Mouse (Mus musculus): ENCODE measurements at regions not wholly inside any gene's neighbourhood (a gene's known extent, or its start where the extent isn't known, plus 50 kb on each side); places are given as distances from the start of the nearest gene placed in this dataset.

DNA sequence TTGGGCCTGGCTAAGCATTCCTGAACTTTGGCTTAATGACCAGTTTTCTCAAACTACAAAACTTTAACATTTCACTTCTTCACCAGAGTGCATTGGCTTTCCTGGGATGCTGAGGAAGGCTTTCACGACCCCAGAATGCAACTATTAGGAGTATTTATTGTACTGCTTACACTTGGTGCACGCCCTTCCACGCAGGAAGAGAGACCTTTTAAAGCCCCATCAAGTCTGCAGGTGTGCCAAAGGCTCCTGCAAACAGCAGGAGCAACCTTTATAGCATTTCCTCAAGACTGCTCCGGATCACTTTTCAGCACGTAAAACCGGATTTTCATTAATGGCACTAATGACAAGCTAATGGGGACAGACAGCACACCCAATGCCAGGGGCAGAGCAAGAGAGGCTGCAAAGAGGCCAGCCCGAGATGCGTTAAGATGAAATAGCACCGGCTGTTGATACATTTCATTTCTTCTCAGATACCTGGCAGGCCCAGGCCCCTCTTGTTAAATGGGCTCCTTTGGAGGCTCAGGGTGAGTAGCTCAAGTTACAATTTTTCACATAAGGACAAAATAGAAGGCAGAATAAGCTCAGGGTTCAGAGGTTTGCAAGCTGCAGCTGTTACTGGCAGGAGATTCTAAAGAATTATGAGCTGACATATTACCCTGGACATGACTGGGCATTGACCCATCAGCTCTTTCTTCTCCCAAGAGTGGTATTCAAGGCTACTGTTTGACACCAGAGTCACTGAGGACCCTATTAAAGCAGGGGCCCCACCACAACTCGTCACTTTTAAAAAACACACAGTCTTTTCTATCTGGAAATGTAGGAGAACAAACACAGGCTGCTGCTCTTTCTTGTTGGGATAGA is 402.7 kb upstream of the Btbd3 start:
- DNase-seq (ENCODE audit: extremely low spot score in 1 of 2, low spot score in 1 of 2) = no peak

DNA sequence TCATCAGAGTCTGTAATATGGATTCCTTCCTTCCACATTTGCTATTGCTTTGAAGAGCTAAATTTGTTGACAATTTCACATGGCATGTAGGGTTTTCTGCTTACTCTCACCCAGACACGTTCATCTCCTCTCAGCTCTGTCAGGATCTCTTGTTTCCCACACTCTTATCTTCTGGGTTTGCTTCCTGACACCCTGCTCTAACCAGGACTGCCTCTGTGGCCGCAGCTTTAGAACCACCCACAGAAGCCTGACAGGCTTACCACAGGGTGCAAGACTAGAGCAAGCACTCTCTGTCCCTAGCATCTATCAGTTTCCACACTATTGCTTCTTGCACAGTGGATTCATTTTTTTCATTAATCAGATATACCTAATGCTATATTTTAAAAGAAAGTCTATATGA is 408.5 kb upstream of the Btbd3 start:
- DNase-seq (ENCODE audit: extremely low spot score in 1 of 2, low spot score in 1 of 2) = no peak

DNA sequence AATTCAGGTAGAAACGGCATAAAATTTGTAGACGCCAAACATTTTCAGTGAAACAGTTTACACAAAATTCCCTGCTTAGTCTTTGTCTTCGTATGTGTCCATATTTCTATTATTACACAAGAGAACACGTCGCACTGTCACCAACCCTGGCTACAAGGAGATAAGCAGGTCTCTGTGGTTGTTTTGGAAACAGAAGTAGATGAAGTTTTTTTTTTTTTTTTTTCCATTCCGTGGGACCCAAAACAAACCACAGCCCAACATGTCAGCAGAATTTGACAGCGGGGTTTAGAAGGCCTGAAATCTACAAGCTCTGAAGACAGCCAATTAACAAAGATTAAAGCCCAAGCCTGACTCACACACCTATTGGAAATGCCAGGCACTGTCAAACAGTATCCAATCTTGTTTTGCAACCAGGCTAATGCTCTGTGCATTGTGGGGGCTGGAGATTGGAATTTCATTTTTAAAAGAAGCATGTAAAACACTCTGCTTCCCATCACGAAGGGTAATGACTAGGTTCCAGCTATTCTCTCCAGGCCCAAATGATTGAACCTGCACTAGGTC is 428.5 kb upstream of the Btbd3 start:
- DNase-seq (ENCODE audit: extremely low spot score in 1 of 2, low spot score in 1 of 2) = no peak

DNA sequence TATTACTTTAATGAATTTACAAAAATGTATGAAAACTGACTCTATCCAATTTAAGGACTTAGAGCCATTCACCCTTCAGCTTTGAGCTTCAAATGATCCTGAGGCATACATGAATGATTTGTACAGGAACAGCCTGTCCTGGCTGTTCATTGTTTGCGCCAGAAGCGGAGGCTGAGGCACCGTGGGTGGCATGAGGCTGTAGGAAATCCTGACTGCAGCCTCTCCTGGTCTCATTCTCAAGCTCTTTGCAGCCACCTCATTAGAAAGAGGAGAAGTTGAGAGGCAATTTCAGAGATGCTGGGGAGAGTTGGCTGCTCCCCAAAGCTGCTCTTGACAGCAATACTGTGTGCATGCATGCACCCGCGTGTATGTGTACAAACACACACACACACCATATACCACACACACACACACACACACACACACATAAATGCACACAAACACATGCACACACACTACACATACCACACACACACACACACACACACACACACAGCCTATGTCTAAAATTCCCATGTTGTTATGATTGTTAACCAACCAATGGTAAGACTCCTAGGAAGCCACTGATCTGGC is 434.9 kb upstream of the Btbd3 start:
- DNase-seq (ENCODE audit: extremely low spot score in 1 of 2, low spot score in 1 of 2) = peak in 1 of 2 experiments; percentile 10

DNA sequence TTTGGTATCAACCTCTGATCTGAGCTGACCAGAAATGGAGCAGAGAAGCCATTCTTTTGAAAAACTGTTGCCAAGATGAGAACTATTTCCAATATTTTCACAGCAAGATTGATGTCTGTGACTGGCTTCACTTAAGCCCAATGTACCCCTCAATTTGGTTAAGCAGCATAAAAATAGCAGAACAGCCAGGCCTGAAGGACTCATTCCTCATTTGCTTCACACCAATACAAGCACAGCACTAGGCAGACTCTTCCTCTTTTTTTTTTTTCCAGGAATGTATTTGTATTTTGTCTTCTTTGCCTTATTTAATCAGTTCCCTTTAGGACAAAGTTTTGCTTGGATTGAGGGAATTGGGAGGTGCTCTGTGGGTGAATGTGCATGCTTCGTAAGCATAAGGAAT is 441.4 kb upstream of the Btbd3 start:
- DNase-seq (ENCODE audit: extremely low spot score in 1 of 2, low spot score in 1 of 2) = no peak

DNA sequence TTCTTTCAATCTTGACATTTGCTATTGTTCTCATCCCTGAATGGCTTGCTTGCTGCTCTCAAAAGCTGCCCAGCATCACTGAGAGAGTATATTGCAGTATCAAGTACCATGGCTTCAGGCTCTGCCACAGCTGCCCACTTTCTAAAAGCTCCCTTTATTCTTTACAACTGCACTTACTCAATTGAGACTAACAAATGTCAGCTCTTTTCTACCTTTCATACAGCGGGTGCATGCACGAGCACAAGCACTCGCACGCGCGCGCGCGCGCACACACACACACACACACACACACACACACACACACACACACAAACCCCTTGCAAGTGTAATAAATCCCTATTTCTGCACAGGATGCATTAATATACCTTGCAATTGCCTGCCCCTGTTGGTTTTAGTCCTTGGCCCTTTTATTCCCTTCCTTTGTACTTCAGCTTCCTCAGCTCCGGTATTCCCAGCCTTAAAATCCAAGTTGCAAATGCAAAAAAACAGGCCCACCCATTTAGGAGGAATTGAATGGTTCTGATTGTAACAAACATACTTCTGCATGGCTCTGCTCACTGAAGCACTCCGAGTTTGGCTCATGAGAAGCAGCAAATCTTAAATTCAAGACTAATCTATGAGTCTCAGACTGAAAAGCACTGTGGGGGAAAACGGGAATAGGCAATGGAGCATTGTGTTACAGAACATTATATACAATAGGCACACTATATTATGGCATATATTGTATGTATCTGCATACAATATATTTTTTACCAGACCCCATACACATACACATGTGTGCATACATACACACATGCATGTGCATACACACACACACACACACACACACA is 447.7 kb upstream of the Btbd3 start:
- DNase-seq (ENCODE audit: extremely low spot score in 1 of 2, low spot score in 1 of 2) = no peak

DNA sequence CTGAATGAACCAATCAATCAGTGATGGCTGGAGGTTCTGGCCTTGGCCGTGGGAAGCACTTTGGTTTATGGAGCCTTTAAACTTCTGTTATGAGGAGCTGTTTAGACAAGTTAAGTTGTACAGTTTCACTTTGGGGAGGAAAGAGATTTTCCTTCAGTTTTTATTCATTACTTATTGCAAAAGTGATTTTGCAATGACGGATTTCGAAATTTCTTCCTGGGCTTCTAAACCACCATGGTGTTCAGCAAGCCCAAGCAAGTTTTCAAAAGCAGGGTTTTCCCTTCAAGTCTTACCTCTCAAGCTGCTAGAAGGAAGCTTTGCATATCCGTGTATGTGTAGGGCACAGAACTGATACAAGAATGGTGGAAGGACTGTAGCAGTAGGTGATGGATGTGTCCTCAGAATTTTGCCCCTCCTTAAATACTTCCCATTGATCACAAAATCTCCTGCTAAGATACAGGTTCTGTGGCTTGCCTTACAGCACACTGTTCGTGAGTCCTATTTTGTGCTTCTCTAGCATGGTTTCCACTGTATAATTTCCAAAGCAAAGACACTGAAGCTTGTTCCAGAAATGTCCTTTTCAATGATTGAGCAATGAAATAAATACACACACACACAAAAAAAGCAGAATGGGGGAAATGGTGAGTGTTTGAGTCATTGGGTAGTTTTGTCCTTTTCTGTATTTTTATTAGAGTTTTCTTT is 448.6 kb upstream of the Btbd3 start:
- no peak for DNase-seq (ENCODE audit: extremely low spot score in 1 of 2, low spot score in 1 of 2)

DNA sequence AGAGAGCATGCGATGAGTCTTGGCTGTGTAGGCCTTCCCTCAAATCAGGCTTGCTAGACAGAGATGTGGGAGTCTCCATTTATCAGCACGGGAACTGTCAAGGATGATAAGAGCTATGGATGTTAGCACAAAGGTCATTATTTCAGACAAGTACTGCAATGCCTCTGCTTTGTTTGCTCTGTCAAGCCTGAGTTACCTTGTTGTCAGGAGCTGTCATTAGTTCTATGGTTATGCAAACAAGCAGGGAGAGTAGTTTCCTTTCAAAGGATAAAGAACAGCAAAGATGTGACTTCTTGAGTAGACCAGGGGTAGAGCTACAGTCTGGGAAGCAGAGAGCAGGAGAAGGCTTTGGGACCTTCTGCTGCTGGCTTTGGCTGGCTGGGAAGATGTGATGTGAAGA is 461.5 kb upstream of the Btbd3 start:
- DNase-seq (ENCODE audit: extremely low spot score in 1 of 2, low spot score in 1 of 2) = no peak

DNA sequence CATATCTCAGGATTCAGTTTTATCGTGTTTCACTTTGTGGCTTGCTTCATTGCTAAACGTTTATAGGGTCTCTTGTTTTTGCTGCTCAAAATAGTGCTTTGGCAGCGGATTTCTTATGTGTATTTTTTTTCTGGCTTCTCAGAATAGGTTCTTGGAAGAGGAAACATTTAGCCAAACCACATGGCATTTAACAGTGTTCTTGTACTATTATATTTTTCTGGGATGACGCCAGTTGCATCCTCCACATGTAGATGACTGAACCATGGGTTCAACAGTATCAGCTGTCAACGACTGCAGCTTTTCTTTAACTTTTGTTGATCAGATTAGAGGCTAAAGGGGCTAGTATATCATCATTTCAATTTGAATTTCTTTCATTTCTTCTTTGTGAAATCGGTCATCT is 472.3 kb upstream of the Btbd3 start:
- no peak for DNase-seq (ENCODE audit: extremely low spot score in 1 of 2, low spot score in 1 of 2)

DNA sequence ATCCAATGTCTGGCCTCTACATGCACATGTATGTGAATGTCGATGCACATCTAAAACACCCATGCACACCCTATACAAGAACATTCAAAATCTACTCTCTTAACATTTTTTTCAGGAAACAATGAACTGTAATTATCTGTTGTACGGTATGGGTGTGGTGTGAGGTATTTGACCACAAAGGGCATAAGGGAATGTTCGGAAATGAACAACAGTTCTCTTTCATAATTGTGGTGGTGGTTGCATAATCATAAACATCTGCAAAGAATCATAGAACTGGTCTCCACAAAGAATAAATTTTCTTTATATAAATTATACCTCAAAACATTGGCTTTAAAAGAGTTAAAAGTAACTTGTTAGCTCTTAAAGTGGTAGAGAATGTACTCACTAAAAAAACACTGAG is 478.9 kb upstream of the Btbd3 start:
- DNase-seq (ENCODE audit: extremely low spot score in 1 of 2, low spot score in 1 of 2) = no peak

DNA sequence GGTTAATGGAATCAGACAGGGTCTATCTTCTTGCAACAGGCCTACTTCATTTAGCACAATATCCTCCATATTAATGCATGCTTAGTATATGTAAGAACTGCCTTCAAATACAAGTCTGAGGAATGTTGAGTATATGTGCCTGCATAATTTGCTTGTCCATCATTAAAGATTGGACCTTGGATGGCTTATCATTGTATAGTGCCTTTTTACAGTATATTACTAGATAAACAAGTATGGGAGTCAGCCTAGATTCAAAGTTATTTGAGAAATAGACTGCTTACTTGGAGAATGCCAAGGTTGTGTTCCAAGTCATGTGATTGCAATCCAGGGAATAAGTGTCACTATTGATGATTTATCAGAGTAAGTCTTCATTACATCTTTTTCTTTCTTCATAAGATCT is 491.6 kb upstream of the Btbd3 start:
- no peak for DNase-seq (ENCODE audit: extremely low spot score in 1 of 2, low spot score in 1 of 2)

DNA sequence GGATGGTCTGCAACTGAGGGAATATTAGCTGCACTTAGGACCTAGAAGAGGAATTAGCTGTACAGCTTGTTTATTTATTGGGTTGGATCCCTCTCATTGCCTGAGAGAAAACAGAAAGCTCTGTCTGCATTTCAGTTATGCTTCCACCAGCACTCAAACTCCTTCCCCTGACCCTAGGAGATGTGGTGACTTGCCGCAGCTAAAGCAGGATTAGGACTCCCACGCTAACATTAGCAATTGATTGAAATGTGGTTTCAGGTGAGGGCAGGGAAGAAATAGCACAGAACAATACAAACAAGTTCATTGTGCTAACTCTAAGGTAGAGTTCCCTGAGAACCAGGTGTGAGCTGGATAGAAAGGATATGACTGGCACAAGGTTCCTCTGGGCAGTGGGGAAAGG is 496.9 kb upstream of the Btbd3 start:
- no peak for DNase-seq (ENCODE audit: extremely low spot score in 1 of 2, low spot score in 1 of 2)

DNA sequence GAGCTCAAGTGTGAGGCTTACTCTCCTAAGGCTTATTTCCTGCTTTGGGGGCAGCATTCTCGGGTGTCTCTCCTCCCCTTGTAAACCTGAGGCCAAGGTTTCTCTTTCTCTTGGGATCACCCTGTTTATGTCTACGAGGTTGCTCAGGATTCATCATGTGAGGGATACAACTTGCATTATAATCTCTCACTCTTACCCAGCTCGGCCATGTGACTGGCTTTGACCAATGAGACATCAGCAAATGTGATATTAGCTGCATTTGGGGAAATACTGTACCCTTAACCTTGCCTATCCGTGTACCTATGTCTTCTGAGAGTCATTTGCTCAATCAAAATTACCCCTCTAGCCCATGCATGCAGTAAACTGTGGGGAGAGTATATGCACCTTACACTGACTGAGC is 498.0 kb upstream of the Btbd3 start:
- DNase-seq (ENCODE audit: extremely low spot score in 1 of 2, low spot score in 1 of 2) = no peak

DNA sequence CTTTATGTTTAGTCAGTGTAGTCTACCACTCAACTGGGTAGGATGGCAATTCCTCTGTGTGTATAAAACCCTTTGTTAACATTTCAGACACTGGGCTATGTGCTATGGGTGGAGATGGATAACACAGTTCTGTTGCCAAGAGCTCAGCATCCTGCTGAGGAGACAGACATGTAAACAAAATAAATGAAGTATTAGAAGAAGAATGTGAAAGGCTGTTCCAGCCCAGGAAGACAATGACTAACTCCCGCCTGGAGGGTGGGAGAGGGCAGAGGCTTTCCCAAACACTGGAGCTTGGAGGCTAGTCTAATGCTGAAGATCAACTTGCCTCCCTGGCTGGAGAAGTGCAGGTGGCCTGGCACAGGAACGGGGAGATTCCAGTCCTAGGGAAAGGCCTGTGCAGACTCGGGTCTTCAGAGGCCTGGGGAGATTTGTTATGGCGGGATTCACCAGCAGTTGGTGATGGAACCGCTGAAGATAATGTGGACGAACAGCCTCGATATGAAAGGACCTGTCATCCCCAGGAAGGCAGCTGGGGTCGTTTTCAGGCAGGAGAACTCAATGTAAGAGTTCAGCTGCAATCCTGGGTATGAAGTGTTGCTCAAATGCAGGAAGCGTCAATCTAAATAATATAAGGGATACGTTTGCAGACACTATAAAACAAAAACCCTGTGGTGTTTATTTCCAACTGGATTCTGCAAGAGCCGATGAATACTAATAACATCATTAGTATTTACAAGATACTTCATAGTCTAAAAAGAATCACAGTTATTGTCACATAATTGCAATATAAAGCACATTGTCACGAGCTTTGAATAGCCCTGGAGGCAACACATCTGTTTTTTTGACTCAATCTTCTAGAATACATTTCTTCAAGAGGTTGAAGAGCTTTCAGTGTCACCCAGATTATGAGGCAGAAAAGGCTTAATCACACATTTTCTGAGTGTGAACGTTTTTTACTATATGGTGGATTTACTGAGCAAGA is 498.8 kb upstream of the Btbd3 start:
- DNase-seq (ENCODE audit: extremely low spot score in 1 of 2, low spot score in 1 of 2) = no peak

DNA sequence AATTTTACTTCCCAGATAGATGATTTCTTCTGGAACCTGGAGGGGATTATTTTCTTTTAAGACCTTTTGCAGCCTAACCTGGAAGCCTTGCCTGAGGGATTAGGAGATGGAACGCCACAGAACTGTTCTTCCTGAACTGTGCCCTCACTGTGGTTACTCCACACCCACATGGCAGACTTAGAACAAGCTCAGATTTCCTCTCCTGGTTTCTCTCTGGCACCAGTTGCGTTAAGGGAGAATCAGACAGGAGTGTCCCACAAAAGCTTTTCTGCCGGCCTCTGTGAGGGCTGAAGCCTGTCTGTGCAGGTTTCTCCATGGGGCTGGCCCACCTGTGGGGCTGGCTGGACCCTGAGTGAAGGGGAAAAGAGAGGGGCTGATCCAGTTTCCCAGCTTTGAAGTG is 500.1 kb upstream of the Btbd3 start:
- DNase-seq (ENCODE audit: extremely low spot score in 1 of 2, low spot score in 1 of 2) = no peak

DNA sequence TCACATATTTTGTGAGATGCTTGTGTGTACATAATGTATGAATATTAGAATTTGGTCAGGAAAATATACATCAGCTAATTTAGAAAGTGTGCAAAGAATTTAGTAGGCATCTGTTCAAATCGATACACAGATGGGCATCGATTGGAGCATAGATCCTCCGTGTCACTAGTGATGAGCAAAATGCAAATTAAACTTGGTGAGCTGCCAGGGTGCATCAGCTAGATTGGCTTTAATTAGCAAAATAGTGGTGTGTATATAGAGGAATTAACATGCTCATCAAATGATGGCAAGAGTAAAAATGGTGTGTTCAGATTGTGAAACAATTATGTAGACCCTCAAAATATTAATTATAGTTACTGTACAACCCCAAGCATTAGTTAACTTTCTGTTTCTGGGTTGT is 501.9 kb upstream of the Btbd3 start:
- DNase-seq (ENCODE audit: extremely low spot score in 1 of 2, low spot score in 1 of 2) = no peak

DNA sequence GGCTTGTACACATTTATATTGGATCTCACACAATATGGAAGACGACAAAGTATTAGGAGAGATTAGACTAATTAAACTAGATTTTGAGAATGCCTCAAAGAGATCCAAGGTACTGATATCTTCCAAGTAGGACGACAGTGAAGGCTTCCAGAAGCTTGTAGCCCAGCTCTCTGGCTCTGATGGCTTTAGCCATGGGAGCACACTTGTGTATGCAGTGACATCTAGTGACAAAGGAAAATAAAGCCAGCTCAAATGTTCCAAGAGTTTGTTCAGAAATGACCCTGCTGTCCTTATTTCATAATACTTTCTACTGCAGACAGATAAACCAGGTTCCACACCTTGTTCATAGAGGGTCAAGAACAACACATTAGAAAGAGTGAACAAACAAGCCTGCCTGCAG is 524.0 kb upstream of the Btbd3 start:
- DNase-seq (ENCODE audit: extremely low spot score in 1 of 2, low spot score in 1 of 2) = no peak

DNA sequence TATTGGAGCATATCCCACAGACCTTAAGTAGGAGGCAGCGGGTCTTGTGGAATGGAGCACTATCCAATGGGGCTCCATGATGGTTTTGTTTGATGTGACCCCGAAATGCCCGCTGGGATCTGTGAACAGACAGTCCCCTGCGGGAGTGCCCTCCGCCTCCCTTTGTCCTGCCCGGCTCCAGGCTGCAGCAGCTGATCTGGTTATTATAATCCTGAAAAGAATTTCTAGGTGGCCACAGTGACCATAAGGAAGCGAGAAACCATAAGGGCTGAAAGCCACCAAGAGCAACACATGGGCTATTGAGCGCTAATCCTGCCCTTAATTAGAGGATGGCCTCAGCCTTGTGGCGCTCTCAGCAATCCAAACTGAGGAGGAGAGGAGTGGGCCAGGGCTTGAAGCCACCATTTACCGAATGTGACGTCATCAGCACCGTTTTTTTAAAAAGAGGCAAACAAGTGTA is 525.9 kb upstream of the Btbd3 start:
- no peak for DNase-seq (ENCODE audit: extremely low spot score in 1 of 2, low spot score in 1 of 2)

DNA sequence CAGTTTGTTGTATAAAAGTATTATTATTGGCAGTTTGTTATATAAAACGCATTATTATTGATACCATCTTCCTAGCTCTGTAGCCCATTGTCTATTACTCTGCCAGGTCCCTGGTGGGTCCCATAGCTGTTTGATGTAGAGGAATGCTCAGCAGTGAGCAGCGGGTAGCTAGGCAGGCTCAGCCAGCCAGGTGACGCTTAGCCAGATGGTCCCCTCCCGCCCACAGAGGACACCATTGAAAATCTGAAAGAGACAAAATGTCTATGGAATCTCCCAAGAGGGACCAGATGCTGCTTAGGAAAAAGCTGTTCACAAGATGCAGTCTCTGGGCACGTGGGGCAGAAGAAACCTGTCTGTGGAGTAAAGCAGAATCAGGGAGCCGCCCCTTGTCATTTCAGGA is 526.5 kb upstream of the Btbd3 start:
- peak in 1 of 2 experiments; percentile 32 for DNase-seq (ENCODE audit: extremely low spot score in 1 of 2, low spot score in 1 of 2)
